Mouse (Mus musculus): Measurements from ENCODE around the gene Bcl6. TPM values are rescaled to one million over a fixed set of nuclear protein-coding genes. Genes with fewer than 3 reads are reported as not detected.

Bcl6 gene
- total RNA-seq, 2 experiments from 2014 or later = 50.6 to 61.2 TPM

GRCm38 (mm10) chr16:23927301-23928114, 61.1 kb downstream of the Bcl6 start:
- DNase-seq (ENCODE audit: low spot score) = no peak

GRCm38 (mm10) chr16:23922906-23923305, 65.7 kb downstream of the Bcl6 start:
- no peak for DNase-seq (ENCODE audit: low spot score)

GRCm38 (mm10) chr16:23921697-23922096, 67.0 kb downstream of the Bcl6 start:
- no peak for DNase-seq (ENCODE audit: low spot score)

- DNase-seq (ENCODE audit: low spot score) = no peak
These were observed 69.2 kb downstream of the Bcl6 start for GRCm38 (mm10) chr16:23919418-23919817.

Other genes with a start within 250 kb of the Bcl6 start
- not detected for gene Sst, start 97.9 kb downstream of the Bcl6 start, total RNA-seq (2021)
- not detected for gene Rtp2, start 56.5 kb downstream of the Bcl6 start, total RNA-seq (2021)
- not detected for gene Gm37419, start 370 bp downstream of the Bcl6 start, total RNA-seq (2021)

Data from gastrocnemius, adult 18-20 months (tissue).